Mouse (Mus musculus) ES-E14 (cell line): Measurements from ENCODE around the gene A730015C16Rik.

ENCODE experiments used
- CHD2 ChIP-seq: IDR thresholded peaks from 2 replicates; pipeline ENCODE4 v1.6.1; 2014; ENCODE audit warnings: mild to moderate bottlenecking, low read depth, low read length, inconsistent platforms
- HCFC1 ChIP-seq: IDR thresholded peaks from 2 replicates; pipeline ENCODE4 v1.6.1; 2012; ENCODE audit warnings: low read length, inconsistent platforms, borderline replicate concordance; ENCODE audit not compliant: insufficient read depth
- MAFK ChIP-seq: IDR thresholded peaks from 2 replicates; pipeline ENCODE4 v1.6.1; 2014; ENCODE audit warnings: mild to moderate bottlenecking, low read depth, low read length, inconsistent platforms; ENCODE audit not compliant: insufficient read depth
- ZC3H11A ChIP-seq: IDR thresholded peaks from 2 replicates; pipeline ENCODE4 v1.6.1; 2012; ENCODE audit warnings: low read depth, mild to moderate bottlenecking, inconsistent platforms, low read length, borderline replicate concordance
- ZNF384 ChIP-seq: IDR thresholded peaks from 2 replicates; pipeline ENCODE4 v1.6.1; 2012; ENCODE audit warnings: low read depth, low read length, inconsistent platforms

- TF ChIP-seq CHD2: no peak
- no peak for TF ChIP-seq MAFK
- TF ChIP-seq ZC3H11A: no peak
- no peak for TF ChIP-seq HCFC1
- TF ChIP-seq ZNF384: no peak
Measured at GRCm38 (mm10) chr4:108826643-108827042, 21.8 kb downstream of the A730015C16Rik start.
